Comparison of ENCODE assay signal across 15 mouse cellular contexts in the genomic region with DNA sequence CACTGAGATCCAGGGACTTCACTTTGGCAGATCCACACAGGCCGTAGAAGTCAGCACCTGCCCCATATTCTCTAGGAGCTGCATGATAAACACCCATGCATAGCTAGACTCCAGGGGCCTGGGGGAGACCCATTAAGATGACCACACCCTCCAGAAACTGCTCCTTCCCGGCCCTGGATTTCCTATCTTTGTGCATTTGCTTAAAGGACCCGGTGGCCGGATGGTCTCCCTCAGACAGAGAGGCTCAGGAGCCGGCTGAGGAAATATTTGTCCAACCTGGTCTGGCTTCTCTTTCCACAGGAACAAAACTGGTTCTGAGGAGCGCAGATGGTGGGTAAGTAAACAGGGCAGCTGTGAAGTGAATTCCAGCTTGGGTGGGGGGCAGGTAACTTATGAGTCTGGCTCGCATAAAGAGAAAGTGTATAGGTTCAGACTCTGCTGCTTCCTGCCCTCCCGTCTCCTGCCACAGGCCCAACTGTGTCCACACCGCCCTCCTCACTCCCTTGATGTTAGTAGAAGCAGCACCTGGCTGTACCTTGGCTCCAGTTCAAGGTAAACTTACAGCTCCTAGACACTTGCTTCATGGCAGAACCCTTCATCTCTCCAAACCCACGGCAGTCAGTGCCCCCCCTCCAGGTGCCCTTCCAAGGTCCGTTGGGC. TPM values are rescaled to one million over a fixed set of nuclear protein-coding genes. Genes with fewer than 3 reads are reported as not detected.
DNase-seq lines count a peak whose midpoint lies in the region; ATAC-seq and TF ChIP-seq lines count a peak whose summit lies in the region.
"Had no signal": no experiment of that assay in that cellular context is flagged by ENCODE, and none has a peak within 500 bp of the region (broad histone marks: within the 10 kb centered on the region; RNA-seq: fewer than 3 reads in every experiment).

No protein-coding gene starts in this region.

- no peaks in the 10 kb centered on the region for H3K27me3 ChIP-seq in heart, embryonic 15.5 days
- H3K27me3 ChIP-seq in lung, embryonic 16.5 days (ENCODE audit: control insufficient read depth, insufficient read depth, low read depth, low read length), result no peaks in the 10 kb centered on the region
- H3K27me3 ChIP-seq in stomach, postnatal 0 days (ENCODE audit: control insufficient read depth, insufficient read depth, low read length), result no peaks in the 10 kb centered on the region
- H3K27me3 ChIP-seq: midbrain, embryonic 12.5 days had no signal

- H3K27ac ChIP-seq in heart, embryonic 15.5 days, result no peak overlapping the region
- H3K27ac ChIP-seq in lung, embryonic 16.5 days (ENCODE audit: low read length), result peak overlapping the region; percentile 98
- H3K27ac ChIP-seq in stomach, postnatal 0 days (replicated peaks), result peak overlapping the region; percentile 73
- H3K27ac ChIP-seq: liver, embryonic 14.5 days; midbrain, embryonic 12.5 days had no signal

- no peak for TF ChIP-seq EP300 in stomach, postnatal 0 days (optimal IDR thresholded peaks at IDR 0.05)

- 0 out of 2 replicates have a peak, but pooled peaks have one; percentile 47 for ATAC-seq in heart, embryonic 15.5 days (replicated peaks; ENCODE audit: insufficient number of reproducible peaks, insufficient read depth, low FRiP score, low read depth)
- ATAC-seq in lung, embryonic 16.5 days (ENCODE audit: low read depth), result peak; percentile 97
- ATAC-seq in stomach, postnatal 0 days (ENCODE audit: low FRiP score, low TSS enrichment), result peak; percentile 93

- TF ChIP-seq CTCF in stomach, postnatal 0 days (IDR thresholded peaks at IDR 0.05; ENCODE audit: low read depth), result no peak

- intact Hi-C loops in heart, postnatal 10 days (cut with DNase I), result no loop called here
- intact Hi-C loops in heart, postnatal 14 days (cut with DNase I), result no loop called here
- intact Hi-C loops in gastrocnemius, postnatal 36 days (cut with DNase I), result no loop called here

- H3K9ac ChIP-seq in heart, embryonic 15.5 days, result no peak overlapping the region
- no peak overlapping the region for H3K9ac ChIP-seq in lung, embryonic 16.5 days (ENCODE audit: low read length)
- no peak overlapping the region; the same call in 1 of the 2 replicates for H3K9ac ChIP-seq in stomach, postnatal 0 days (ENCODE audit: low read length)
- H3K9ac ChIP-seq: liver, embryonic 14.5 days; midbrain, embryonic 12.5 days had no signal

- 77% methylated on average over 11 of the region's 11 CpGs for WGBS in heart, embryonic 15.5 days
- 39% methylated on average over 11 of the region's 11 CpGs for WGBS in lung, embryonic 16.5 days
- 43% methylated on average over 11 of the region's 11 CpGs for WGBS in stomach, postnatal 0 days

- no peak overlapping the region for H3K4me2 ChIP-seq in heart, embryonic 15.5 days
- H3K4me2 ChIP-seq in lung, embryonic 16.5 days (ENCODE audit: low read depth, low read length), result 0 out of 2 replicates have a peak overlapping the region, but pooled peaks have one; percentile 7
- 0 out of 2 replicates have a peak overlapping the region, but pooled peaks have one; percentile 14 for H3K4me2 ChIP-seq in stomach, postnatal 0 days (replicated peaks; ENCODE audit: low read depth)
- H3K4me2 ChIP-seq: midbrain, embryonic 12.5 days had no signal

- no peak for DNase-seq in heart, postnatal 10 days
- DNase-seq in urinary bladder, postnatal 36 days (ENCODE audit: low spot score in 2 of 2), result peak; percentile 9 to 18
- DNase-seq in urinary bladder, postnatal 10 days (ENCODE audit: low spot score), result no peak
- peak; percentile 83 for DNase-seq in stomach, postnatal 0 days (ENCODE audit: low spot score)
- no peak for DNase-seq in heart, postnatal 14 days
- DNase-seq in gastrocnemius, postnatal 36 days, result no peak
- DNase-seq: cerebellum, adult 8-10 months; embryo, embryonic 11 days; heart, adult 18-20 months; right cerebral cortex, adult 18-20 months had no signal

- no peak overlapping the region for H3K4me3 ChIP-seq in heart, embryonic 15.5 days
- H3K4me3 ChIP-seq in lung, embryonic 16.5 days (ENCODE audit: low read length), result no peak overlapping the region
- no peak overlapping the region for H3K4me3 ChIP-seq in stomach, postnatal 0 days (ENCODE audit: low read depth, low read length)
- H3K4me3 ChIP-seq: midbrain, embryonic 12.5 days; myocyte had no signal

- peaks cover 8% of the 10 kb centered on the region for H3K4me1 ChIP-seq in heart, embryonic 15.5 days (replicated peaks)
- H3K4me1 ChIP-seq in lung, embryonic 16.5 days (replicated peaks; ENCODE audit: control insufficient read depth, insufficient read depth, low read length), result peaks cover 19% of the 10 kb centered on the region
- no peaks in the 10 kb centered on the region for H3K4me1 ChIP-seq in stomach, postnatal 0 days (replicated peaks; ENCODE audit: control insufficient read depth, insufficient read depth)
- H3K4me1 ChIP-seq: midbrain, embryonic 12.5 days had no signal

- H3K36me3 ChIP-seq in heart, embryonic 15.5 days, result no peaks in the 10 kb centered on the region
- H3K36me3 ChIP-seq in lung, embryonic 16.5 days (ENCODE audit: control insufficient read depth, insufficient read depth, low read length), result no peaks in the 10 kb centered on the region
- H3K36me3 ChIP-seq in stomach, postnatal 0 days (ENCODE audit: control insufficient read depth, insufficient read depth, low read length), result no peaks in the 10 kb centered on the region
- H3K36me3 ChIP-seq: midbrain, embryonic 12.5 days had no signal

- H3K9me3 ChIP-seq in heart, embryonic 15.5 days (replicated peaks), result no peaks in the 10 kb centered on the region
- H3K9me3 ChIP-seq in lung, embryonic 16.5 days (ENCODE audit: control insufficient read depth, low read length), result no peaks in the 10 kb centered on the region
- H3K9me3 ChIP-seq in stomach, postnatal 0 days (ENCODE audit: control insufficient read depth, low read length), result no peaks in the 10 kb centered on the region
- H3K9me3 ChIP-seq: midbrain, embryonic 12.5 days had no signal

RNA-seq across cellular contexts. Expression of a gene that starts 30.8 kb away (rescaled TPM):
- polyA plus RNA-seq in heart, embryonic 15.5 days (2015; fragmentation: Nextera tagmentation; extraction: Ambion mirVana), result 23.3 and 32.3 TPM in 2 replicates
- 10 to 100 TPM; 18.1 to 25.8 TPM for total RNA-seq in heart, postnatal 10 days (2021)
- 159 and 191 TPM in 2 replicates for polyA plus RNA-seq in lung, embryonic 16.5 days (2015; fragmentation: Nextera tagmentation; extraction: Ambion mirVana)
- polyA plus RNA-seq in stomach, postnatal 0 days (2015; fragmentation: Nextera tagmentation; extraction: Ambion mirVana), result 7.9 and 9.0 TPM in 2 replicates
- total RNA-seq in heart, postnatal 14 days (2021), result 10 to 100 TPM; 13.5 to 17.4 TPM
- total RNA-seq in gastrocnemius, postnatal 36 days (2021), result 10 to 100 TPM; 80.2 to 86.9 TPM

Comparison
In these comparisons a context has a peak if more than half of its experiments do, and no peak if none do; other contexts are left out.
1. DNase-seq: peak in urinary bladder, postnatal 36 days (2 of 2) and stomach, postnatal 0 days (single experiment); none in heart, postnatal 10 days (0 of 2), urinary bladder, postnatal 10 days (single experiment), heart, postnatal 14 days (0 of 2) and gastrocnemius, postnatal 36 days (0 of 2).
2. ATAC-seq: peak in every context shown above with its lines; median percentile 97 in lung, embryonic 16.5 days; 93 in stomach, postnatal 0 days; 47 in heart, embryonic 15.5 days.